Mouse (Mus musculus) bone marrow, adult 2 months (tissue): ENCODE results near the gene Pde10a.

Experiments
- CTCF ChIP-seq: fragments of 200-500 bp; IDR thresholded peaks from 2 replicates; pipeline ENCODE4 v1.5.1; 2011; ENCODE audit warnings: low read length, control low read depth; ENCODE audit not compliant: control insufficient read depth, insufficient read depth
- POLR2A ChIP-seq: fragments of 200-500 bp; IDR thresholded peaks from 2 replicates; pipeline ENCODE4 v1.6.1; 2011; ENCODE audit warnings: low read depth, mild to moderate bottlenecking, control low read depth, low read length, borderline replicate concordance; ENCODE audit not compliant: control insufficient read depth

- TF ChIP-seq POLR2A (no peak), CTCF (no peak)
Observed at GRCm38 (mm10) chr17:8636231-8636630, 111.1 kb downstream of the Pde10a start.
